Mouse (Mus musculus): ENCODE results near the gene Npepps. TPM values are rescaled to one million over a fixed set of nuclear protein-coding genes. Genes with fewer than 3 reads are reported as not detected.
"Not testable (repeated sequence)": the region's sequence is repeated elsewhere in the genome, so short reads cannot be mapped to it uniquely, and the experiment has no call there.

Npepps gene
- total and polyA plus RNA-seq, 2 experiments from 2014 or later, result 52.5 to 109 TPM

- no peak for ATAC-seq (ENCODE audit: low FRiP score)
- no peaks in the 10 kb centered on the region for H3K36me3 ChIP-seq (ENCODE audit: insufficient read depth, low read length)
- no peak overlapping the region for H3K4me2 ChIP-seq (ENCODE audit: low read depth, low read length, poor library complexity, severe bottlenecking)
- H3K9ac ChIP-seq (replicated peaks; ENCODE audit: low read length, poor library complexity, severe bottlenecking), result no peak overlapping the region
- no peaks in the 10 kb centered on the region for H3K9me3 ChIP-seq (ENCODE audit: low read length)
- DNase-seq (ENCODE audit: low spot score), result no peak
- H3K27me3 ChIP-seq (ENCODE audit: insufficient read depth, low read length), result no peaks in the 10 kb centered on the region
- no peak for TF ChIP-seq CTCF (IDR thresholded peaks at IDR 0.05)
- H3K27ac ChIP-seq (ENCODE audit: low read depth, low read length), result no peak overlapping the region
- no peaks in the 10 kb centered on the region for H3K4me1 ChIP-seq (ENCODE audit: insufficient read depth, low read length)
- H3K4me3 ChIP-seq (ENCODE audit: low read depth, low read length), result no peak overlapping the region
- WGBS, result 92% methylated on average over 6 of the region's 6 CpGs
Measured at GRCm38 (mm10) chr11:97190992-97191391, 89.4 kb downstream of the Npepps start.

- not testable (repeated sequence) for H3K36me3 ChIP-seq (ENCODE audit: insufficient read depth, low read length); H3K4me2 ChIP-seq (ENCODE audit: low read depth, low read length, poor library complexity, severe bottlenecking); ATAC-seq (ENCODE audit: low FRiP score); H3K4me1 ChIP-seq (ENCODE audit: insufficient read depth, low read length); H3K9ac ChIP-seq (replicated peaks; ENCODE audit: low read length, poor library complexity, severe bottlenecking); DNase-seq (ENCODE audit: low spot score); H3K27ac ChIP-seq (ENCODE audit: low read depth, low read length); H3K9me3 ChIP-seq (ENCODE audit: low read length); H3K4me3 ChIP-seq (ENCODE audit: low read depth, low read length); H3K27me3 ChIP-seq (ENCODE audit: insufficient read depth, low read length)
- 84% methylated on average over 6 of the region's 6 CpGs for WGBS
Measured at GRCm38 (mm10) chr11:97189645-97190044, 90.8 kb downstream of the Npepps start.

- H3K4me3 ChIP-seq (ENCODE audit: low read depth, low read length), result no peak overlapping the region
- DNase-seq (ENCODE audit: low spot score), result no peak
Measured at GRCm38 (mm10) chr11:97189231-97189630, 91.2 kb downstream of the Npepps start.

GRCm38 (mm10) chr11:97188643-97188955 lies 91.8 kb downstream of the Npepps start:
- Histone ChIP-seq H3K4me3 (ENCODE audit: low read depth, low read length) (peak overlapping the region; percentile 93), H3K4me2 (ENCODE audit: low read depth, low read length, poor library complexity, severe bottlenecking) (peak overlapping the region; percentile 86), H3K36me3 (ENCODE audit: insufficient read depth, low read length) (peaks cover 12% of the 10 kb centered on the region; the same call in 1 of the 2 replicates), H3K4me1 (ENCODE audit: insufficient read depth, low read length) (no peaks in the 10 kb centered on the region), H3K27me3 (ENCODE audit: insufficient read depth, low read length) (no peaks in the 10 kb centered on the region), H3K27ac (ENCODE audit: low read depth, low read length) (peak overlapping the region; percentile 86), H3K9ac (replicated peaks; ENCODE audit: low read length, poor library complexity, severe bottlenecking) (peak overlapping the region; percentile 47; the same call in 1 of the 2 replicates), H3K9me3 (ENCODE audit: low read length) (no peaks in the 10 kb centered on the region)
- TF ChIP-seq CTCF (IDR thresholded peaks at IDR 0.05), result no peak
- under 1% methylated on average over 15 of the region's 15 CpGs for WGBS
- ATAC-seq (ENCODE audit: low FRiP score), result no peak
- no peak for DNase-seq (ENCODE audit: low spot score)

More at GRCm38 (mm10) chr11:97189231-97189630, 91.2 kb downstream of the Npepps start:
- TF ChIP-seq CTCF (IDR thresholded peaks at IDR 0.05), result no peak
- H3K36me3 ChIP-seq (ENCODE audit: insufficient read depth, low read length), result peaks cover 6% of the 10 kb centered on the region; the same call in 1 of the 2 replicates
- no peaks in the 10 kb centered on the region for H3K27me3 ChIP-seq (ENCODE audit: insufficient read depth, low read length)
- no peak for ATAC-seq (ENCODE audit: low FRiP score)
- H3K4me1 ChIP-seq (ENCODE audit: insufficient read depth, low read length), result no peaks in the 10 kb centered on the region
- peak overlapping the region; percentile 86; the same call in 1 of the 2 replicates for H3K4me2 ChIP-seq (ENCODE audit: low read depth, low read length, poor library complexity, severe bottlenecking)
- no peaks in the 10 kb centered on the region for H3K9me3 ChIP-seq (ENCODE audit: low read length)
- no peak overlapping the region for H3K27ac ChIP-seq (ENCODE audit: low read depth, low read length)
- WGBS, result 37% methylated on average over 3 of the region's 3 CpGs
- H3K9ac ChIP-seq (replicated peaks; ENCODE audit: low read length, poor library complexity, severe bottlenecking), result no peak overlapping the region

GRCm38 (mm10) chr11:97187764-97188642 lies 92.4 kb downstream of the Npepps start, which contains the start of gene Kpnb1:
Gene Kpnb1, minus strand, starts transcription at chr11:97187881.
- peak; percentile 98 for ATAC-seq (ENCODE audit: low FRiP score)
- whole genome bisulfite sequencing, result under 1% methylated on average over 90 of the region's 101 CpGs
- Histone ChIP-seq H3K9me3 (ENCODE audit: low read length) (no peaks in the 10 kb centered on the region), H3K36me3 (ENCODE audit: insufficient read depth, low read length) (peaks cover 18% of the 10 kb centered on the region; the same call in 1 of the 2 replicates), H3K27me3 (ENCODE audit: insufficient read depth, low read length) (no peaks in the 10 kb centered on the region), H3K4me3 (ENCODE audit: low read depth, low read length) (peak within 1 kb of the TSS; percentile 93), H3K4me1 (ENCODE audit: insufficient read depth, low read length) (no peaks in the 10 kb centered on the region), H3K9ac (replicated peaks; ENCODE audit: low read length, poor library complexity, severe bottlenecking) (peak within 1 kb of the TSS; percentile 84), H3K27ac (ENCODE audit: low read depth, low read length) (peak within 1 kb of the TSS; percentile 94), H3K4me2 (ENCODE audit: low read depth, low read length, poor library complexity, severe bottlenecking) (peak within 1 kb of the TSS; percentile 86)
- TF ChIP-seq CTCF (IDR thresholded peaks at IDR 0.05), result peak; percentile 26; the same call in 1 of the 2 replicates
- DNase-seq (ENCODE audit: low spot score), result peak; percentile 100

Measured in midbrain, postnatal 0 days (tissue).